Mouse (Mus musculus) forebrain, postnatal 0 days (tissue): ENCODE measurements around the gene Hs3st2. TPM values are rescaled to one million over a fixed set of nuclear protein-coding genes. Genes with fewer than 3 reads are reported as not detected.

ENCODE experiments used
- ATAC-seq: fragments of 200-750 bp; cut with Nextera tagmentation; 2 replicates; pipeline ENCODE4 v1.8.0; 2017; ENCODE audit warnings: mild to moderate bottlenecking, moderate library complexity
- DNase-seq: peaks from one replicate; pipeline ENCODE4 v3.0.0-alpha.2; 2015
- H3K27ac ChIP-seq: fragments of 300-500 bp; sonication (generic); 2 replicates; pipeline ENCODE4 v1.5.1; 2014; ENCODE audit warnings: low read depth, mild to moderate bottlenecking, antibody characterized with exemption, low read length, moderate library complexity, mixed read lengths
- H3K27me3 ChIP-seq: fragments of 300-500 bp; sonication (generic); 2 replicates; pipeline ENCODE4 v1.6.1; 2014; ENCODE audit warnings: mild to moderate bottlenecking, low read length, mixed read lengths; ENCODE audit not compliant: insufficient read depth
- H3K36me3 ChIP-seq: fragments of 300-500 bp; sonication (generic); 2 replicates; pipeline ENCODE4 v1.6.1; 2014; ENCODE audit warnings: mild to moderate bottlenecking, moderate library complexity; ENCODE audit not compliant: insufficient read depth
- H3K4me1 ChIP-seq: fragments of 300-500 bp; sonication (generic); 2 replicates; pipeline ENCODE4 v1.6.1; 2014; ENCODE audit warnings: antibody characterized with exemption; ENCODE audit not compliant: insufficient read depth
- H3K4me2 ChIP-seq: fragments of 300-500 bp; sonication (generic); 2 replicates; pipeline ENCODE4 v1.6.1; 2014; ENCODE audit warnings: low read depth, mild to moderate bottlenecking, moderate library complexity
- H3K4me3 ChIP-seq: fragments of 300-500 bp; sonication (generic); 2 replicates; pipeline ENCODE4 v1.5.1; 2014; ENCODE audit warnings: low read depth, low read length, mixed read lengths
- H3K9ac ChIP-seq: fragments of 300-500 bp; sonication (generic); 2 replicates; pipeline ENCODE4 v1.6.1; 2014; ENCODE audit warnings: mild to moderate bottlenecking
- H3K9me3 ChIP-seq: fragments of 300-500 bp; sonication (generic); 2 replicates; pipeline ENCODE4 v1.6.1; 2016; ENCODE audit warnings: low read length
- CTCF ChIP-seq: sonication (generic); IDR thresholded peaks from 2 replicates; pipeline ENCODE4 v1.5.1; 2016; ENCODE audit warnings: antibody characterized with exemption, control low read depth, low read depth
- WGBS: fragments of 180-500 bp; shearing (Covaris S2); extraction: QIAGEN DNeasy Blood & Tissue Kit; methylation state at CpG from one replicate; pipeline ENCODE4 v1.1.7; 2014; 5-methylcytosine and 5-hydroxymethylcytosine counted together
- polyA plus RNA-seq: library from polyadenylated mRNA; unstranded; fragments of >200 nt; fragmentation: Nextera tagmentation; extraction: Ambion mirVana; gene quantifications from 2 replicates; pipeline ENCODE4 v1.2.1, GENCODE M21; 2015
- total RNA-seq: library from RNA; depleted of rRNA; stranded (reverse); fragments of >200 nt; gene quantifications from 2 replicates; pipeline ENCODE4 v1.2.3, GENCODE M21; 2014

The Hs3st2 gene
- total and polyA plus RNA-seq, 2 experiments from 2014 or later, result 17.9 to 22.3 TPM

GRCm38 (mm10) chr7:121411507-121411898 lies 19.8 kb downstream of the Hs3st2 start:
- ATAC-seq (peak; percentile 80), DNase-seq (peak; percentile 44)
- Histone ChIP-seq H3K4me1 (no peaks in the 10 kb centered on the region; the same call in 1 of the 2 replicates), H3K4me3 (no peak overlapping the region), H3K27me3 (no peaks in the 10 kb centered on the region), H3K27ac (0 out of 2 replicates have a peak overlapping the region, but pooled peaks have one; percentile 4), H3K9me3 (no peaks in the 10 kb centered on the region), H3K36me3 (no peaks in the 10 kb centered on the region), H3K9ac (no peak overlapping the region), H3K4me2 (0 out of 2 replicates have a peak overlapping the region, but pooled peaks have one; percentile 19)
- TF ChIP-seq CTCF, result no peak
- WGBS, result 62% methylated on average over 7 of the region's 7 CpGs

GRCm38 (mm10) chr7:121436884-121437283 lies 45.2 kb downstream of the Hs3st2 start:
- 53% methylated on average over 6 of the region's 6 CpGs for WGBS

GRCm38 (mm10) chr7:121441186-121441585 lies 49.5 kb downstream of the Hs3st2 start:
- Histone ChIP-seq H3K4me3 (no peak overlapping the region), H3K9ac (no peak overlapping the region), H3K36me3 (no peaks in the 10 kb centered on the region), H3K4me2 (no peak overlapping the region), H3K4me1 (0 out of 2 replicates have a peak, but pooled peaks cover under 1% of the 10 kb centered on the region), H3K27me3 (no peaks in the 10 kb centered on the region), H3K9me3 (no peaks in the 10 kb centered on the region), H3K27ac (no peak overlapping the region)
- ATAC-seq (no peak), DNase-seq (no peak)
- 69% methylated on average over 5 of the region's 5 CpGs for WGBS
- TF ChIP-seq CTCF, result no peak

More at GRCm38 (mm10) chr7:121436884-121437283, 45.2 kb downstream of the Hs3st2 start:
- H3K27me3 ChIP-seq, result no peaks in the 10 kb centered on the region
- TF ChIP-seq CTCF, result no peak
- DNase-seq (peak; percentile 8), ATAC-seq (no peak)
- no peaks in the 10 kb centered on the region for H3K36me3 ChIP-seq
- H3K4me3 ChIP-seq, result no peak overlapping the region
- H3K9me3 ChIP-seq, result no peaks in the 10 kb centered on the region
- H3K27ac ChIP-seq, result no peak overlapping the region
- H3K4me1 ChIP-seq, result 0 out of 2 replicates have a peak, but pooled peaks cover 3% of the 10 kb centered on the region
- no peak overlapping the region for H3K4me2 ChIP-seq
- H3K9ac ChIP-seq, result no peak overlapping the region

GRCm38 (mm10) chr7:121444336-121444735 lies 52.7 kb downstream of the Hs3st2 start:
- no peak for TF ChIP-seq CTCF
- Histone ChIP-seq H3K36me3 (no peaks in the 10 kb centered on the region), H3K27me3 (no peaks in the 10 kb centered on the region), H3K9me3 (no peaks in the 10 kb centered on the region), H3K27ac (no peak overlapping the region), H3K4me3 (no peak overlapping the region), H3K9ac (no peak overlapping the region), H3K4me1 (no peaks in the 10 kb centered on the region), H3K4me2 (no peak overlapping the region)
- no peak for DNase-seq
- no peak for ATAC-seq
- WGBS, result 74% methylated on average over 7 of the region's 7 CpGs

GRCm38 (mm10) chr7:121446281-121446680 lies 54.6 kb downstream of the Hs3st2 start:
- Histone ChIP-seq H3K27ac (no peak overlapping the region), H3K4me3 (no peak overlapping the region)

GRCm38 (mm10) chr7:121450951-121451843 lies 59.5 kb downstream of the Hs3st2 start:
- Histone ChIP-seq H3K4me3 (no peak overlapping the region), H3K27me3 (no peaks in the 10 kb centered on the region), H3K27ac (peak overlapping the region; percentile 36), H3K9me3 (no peaks in the 10 kb centered on the region), H3K36me3 (no peaks in the 10 kb centered on the region), H3K9ac (no peak overlapping the region), H3K4me2 (no peak overlapping the region), H3K4me1 (0 out of 2 replicates have a peak, but pooled peaks cover 5% of the 10 kb centered on the region)
- ATAC-seq (peak; percentile 78), DNase-seq (peak; percentile 56)
- 21% methylated on average over 13 of the region's 13 CpGs for WGBS
- TF ChIP-seq CTCF, result no peak

More at GRCm38 (mm10) chr7:121446281-121446680, 54.6 kb downstream of the Hs3st2 start:
- no peak for ATAC-seq
- H3K36me3 ChIP-seq, result no peaks in the 10 kb centered on the region
- WGBS, result 86% methylated on average over 4 of the region's 4 CpGs
- H3K4me2 ChIP-seq, result no peak overlapping the region
- no peak for DNase-seq
- H3K9ac ChIP-seq, result no peak overlapping the region
- 0 out of 2 replicates have a peak, but pooled peaks cover 5% of the 10 kb centered on the region for H3K4me1 ChIP-seq
- no peaks in the 10 kb centered on the region for H3K27me3 ChIP-seq
- TF ChIP-seq CTCF, result no peak
- no peaks in the 10 kb centered on the region for H3K9me3 ChIP-seq

- WGBS, result 82% methylated on average over 1 of the region's 1 CpGs
- no peak for DNase-seq
These were observed 65.1 kb downstream of the Hs3st2 start for GRCm38 (mm10) chr7:121456716-121457115.

More at GRCm38 (mm10) chr7:121456716-121457115, 65.1 kb downstream of the Hs3st2 start:
- no peak for ATAC-seq
- Histone ChIP-seq H3K9ac (no peak overlapping the region), H3K4me1 (no peaks in the 10 kb centered on the region), H3K9me3 (no peaks in the 10 kb centered on the region), H3K27ac (no peak overlapping the region), H3K4me3 (no peak overlapping the region), H3K4me2 (no peak overlapping the region), H3K27me3 (no peaks in the 10 kb centered on the region), H3K36me3 (no peaks in the 10 kb centered on the region)
- no peak for TF ChIP-seq CTCF
